Mouse (Mus musculus) lung, adult 2 months (tissue): Measurements from ENCODE around the gene Elac2. TPM values are rescaled to one million over a fixed set of nuclear protein-coding genes. Genes with fewer than 3 reads are reported as not detected.

Source experiments
- DNase-seq: peaks from one replicate; pipeline ENCODE4 v3.0.0; 2022
- H3K4me1 ChIP-seq: fragments of 200-500 bp; 2 replicates; pipeline ENCODE4 v1.6.1; 2011; ENCODE audit warnings: low read length; ENCODE audit not compliant: control insufficient read depth, insufficient read depth
- H3K4me3 ChIP-seq: fragments of 200-500 bp; replicated peaks from 2 replicates; pipeline ENCODE3; 2011; ENCODE audit warnings: low read depth, mild to moderate bottlenecking, control low read depth, low read length; ENCODE audit errors: extremely low read depth
- CTCF ChIP-seq: fragments of 200-500 bp; IDR thresholded peaks from 2 replicates; pipeline ENCODE4 v1.5.1; 2011; ENCODE audit warnings: mild to moderate bottlenecking, low read length, control low read depth; ENCODE audit not compliant: insufficient read depth
- POLR2A ChIP-seq: fragments of 200-500 bp; IDR thresholded peaks from 2 replicates; pipeline ENCODE4 v1.6.1; 2011; ENCODE audit warnings: low read depth, mild to moderate bottlenecking, control low read depth, low read length, borderline replicate concordance; ENCODE audit errors: extremely low read depth
- WGBS: fragments of 180-500 bp; shearing (Covaris S2); methylation state at CpG from one replicate; pipeline ENCODE4 v1.1.7; 2018; 5-methylcytosine and 5-hydroxymethylcytosine counted together
- polyA plus RNA-seq: library from polyadenylated mRNA; depleted of rRNA; stranded (reverse); fragments of >200 nt; gene quantifications from 2 replicates; pipeline ENCODE4 v1.2.3, GENCODE M21; 2012; rRNA removed

Gene Elac2
- polyA plus RNA-seq, 1 experiment: 13.5 TPM

DNA sequence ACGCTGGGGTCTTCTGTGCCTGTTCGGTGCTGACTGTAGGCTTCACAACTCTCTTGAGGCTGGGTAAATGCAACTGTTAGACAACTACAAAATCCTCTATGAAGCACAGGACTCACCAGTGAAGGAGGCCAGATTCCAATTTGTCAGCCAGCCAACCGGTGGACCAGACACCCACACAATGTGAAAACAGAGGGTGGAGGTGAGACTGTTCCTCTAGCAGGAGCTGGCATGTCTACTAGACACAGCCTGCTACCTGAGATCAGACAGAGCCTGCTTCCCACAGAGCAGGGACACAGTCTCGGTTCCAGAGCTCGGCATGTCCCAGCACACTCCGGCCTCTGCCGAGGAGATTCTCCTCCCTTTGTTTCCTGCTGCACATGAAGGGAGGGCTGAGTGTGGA is 70.3 kb downstream of the Elac2 start:
- TF ChIP-seq CTCF: no peak
- TF ChIP-seq POLR2A: no peak
- no peak overlapping the region for H3K4me3 ChIP-seq
- no peaks in the 10 kb centered on the region for H3K4me1 ChIP-seq
- no peak for DNase-seq
- WGBS: 80% methylated on average over 7 of the region's 7 CpGs

DNA sequence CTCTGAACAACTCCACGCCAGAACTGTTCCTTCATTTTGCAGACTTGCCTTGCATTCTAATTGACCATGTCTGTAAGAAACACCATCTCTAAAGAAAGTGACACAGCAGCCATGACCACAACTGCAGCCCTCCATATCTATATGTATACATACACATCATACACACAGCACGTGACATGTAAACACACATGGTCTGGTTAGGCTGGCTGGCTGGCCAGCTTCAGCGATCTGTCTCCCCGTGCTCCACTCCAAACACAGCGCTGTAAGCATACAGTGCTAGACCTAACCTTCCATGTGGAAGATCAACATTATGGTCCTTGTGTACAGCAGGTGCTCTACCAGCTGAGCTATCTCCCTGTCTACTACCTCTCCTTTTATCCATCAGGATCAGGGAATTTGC is 72.0 kb downstream of the Elac2 start:
- Histone ChIP-seq H3K4me1 (no peaks in the 10 kb centered on the region), H3K4me3 (no peak overlapping the region)
- no peak for DNase-seq
- WGBS: 84% methylated on average over 5 of the region's 5 CpGs
- no peak for TF ChIP-seq POLR2A
- no peak for TF ChIP-seq CTCF

Other genes starting within 250 kb of the Elac2 start
- 0.27 and 0.32 TPM in 2 replicates for gene 1700086D15Rik, start 180.9 kb downstream of the Elac2 start, polyA plus RNA-seq
- gene Arhgap44, start 183.9 kb downstream of the Elac2 start, polyA plus RNA-seq: 28.1 and 32.6 TPM in 2 replicates